Mouse (Mus musculus) small intestine, adult 2 months (tissue): ENCODE results near the gene Myo1a.

Source experiments
- CTCF ChIP-seq: fragments of 200-500 bp; IDR thresholded peaks from 2 replicates; pipeline ENCODE4 v1.5.1; 2012; ENCODE audit warnings: low read depth, mild to moderate bottlenecking, control low read depth, inconsistent platforms, low read length, moderate library complexity, mixed read lengths; ENCODE audit not compliant: insufficient replicate concordance, insufficient read length; ENCODE audit errors: extremely low read depth
- POLR2A ChIP-seq: fragments of 200-500 bp; IDR thresholded peaks from 2 replicates; pipeline ENCODE4 v1.6.1; 2012; ENCODE audit warnings: low read depth, mild to moderate bottlenecking, control low read depth, inconsistent platforms, low read length, moderate library complexity

- TF ChIP-seq POLR2A = no peak
- no peak for TF ChIP-seq CTCF
These were observed 43.6 kb upstream of the Myo1a start for GRCm38 (mm10) chr10:127661291-127661914.
